Mouse (Mus musculus) neural tube, embryonic 12.5 days (tissue): ENCODE data around the gene Immp2l. TPM values are rescaled to one million over a fixed set of nuclear protein-coding genes. Genes with fewer than 3 reads are reported as not detected.
A peak's percentile ranks its signal among the peaks of the same experiment; 100 is the strongest.
"Not testable (repeated sequence)": the region's sequence is repeated elsewhere in the genome, so short reads cannot be mapped to it uniquely, and the experiment has no call there.

Source experiments
- ATAC-seq: fragments of 200-750 bp; cut with Nextera tagmentation; 2 replicates; pipeline ENCODE4 v1.8.0; 2017; ENCODE audit warnings: low read depth, mild to moderate bottlenecking, moderate TSS enrichment, moderate library complexity; ENCODE audit not compliant: low FRiP score
- H3K27ac ChIP-seq: fragments of 300-500 bp; sonication (generic); 2 replicates; pipeline ENCODE4 v1.5.1; 2016
- H3K27me3 ChIP-seq: fragments of 300-500 bp; sonication (generic); replicated peaks from 2 replicates; pipeline ENCODE4 v1.6.1; 2016; ENCODE audit warnings: mild to moderate bottlenecking
- H3K36me3 ChIP-seq: fragments of 300-500 bp; sonication (generic); 2 replicates; pipeline ENCODE4 v1.6.1; 2016; ENCODE audit warnings: mild to moderate bottlenecking
- H3K4me1 ChIP-seq: fragments of 300-500 bp; sonication (generic); 2 replicates; pipeline ENCODE4 v1.6.1; 2016
- H3K4me2 ChIP-seq: fragments of 300-500 bp; sonication (generic); replicated peaks from 2 replicates; pipeline ENCODE4 v1.6.1; 2016; ENCODE audit warnings: mild to moderate bottlenecking
- H3K4me3 ChIP-seq: fragments of 300-500 bp; sonication (generic); 2 replicates; pipeline ENCODE4 v1.5.1; 2016
- H3K9ac ChIP-seq: fragments of 300-500 bp; sonication (generic); 2 replicates; pipeline ENCODE4 v1.6.1; 2016; ENCODE audit warnings: mild to moderate bottlenecking
- H3K9me3 ChIP-seq: fragments of 300-500 bp; sonication (generic); 2 replicates; pipeline ENCODE4 v1.6.1; 2016; ENCODE audit warnings: mild to moderate bottlenecking
- WGBS: fragments of 180-500 bp; shearing (Covaris S2); methylation state at CpG from one replicate; pipeline ENCODE4 v1.1.7; 2016; 5-methylcytosine and 5-hydroxymethylcytosine counted together
- polyA plus RNA-seq: library from polyadenylated mRNA; unstranded; fragments of >200 nt; fragmentation: Nextera tagmentation; extraction: Ambion mirVana; gene quantifications from 2 replicates; pipeline ENCODE4 v1.2.1, GENCODE M21; 2016

The Immp2l gene
- polyA plus RNA-seq: 7.6 and 8.7 TPM in 2 replicates

DNA sequence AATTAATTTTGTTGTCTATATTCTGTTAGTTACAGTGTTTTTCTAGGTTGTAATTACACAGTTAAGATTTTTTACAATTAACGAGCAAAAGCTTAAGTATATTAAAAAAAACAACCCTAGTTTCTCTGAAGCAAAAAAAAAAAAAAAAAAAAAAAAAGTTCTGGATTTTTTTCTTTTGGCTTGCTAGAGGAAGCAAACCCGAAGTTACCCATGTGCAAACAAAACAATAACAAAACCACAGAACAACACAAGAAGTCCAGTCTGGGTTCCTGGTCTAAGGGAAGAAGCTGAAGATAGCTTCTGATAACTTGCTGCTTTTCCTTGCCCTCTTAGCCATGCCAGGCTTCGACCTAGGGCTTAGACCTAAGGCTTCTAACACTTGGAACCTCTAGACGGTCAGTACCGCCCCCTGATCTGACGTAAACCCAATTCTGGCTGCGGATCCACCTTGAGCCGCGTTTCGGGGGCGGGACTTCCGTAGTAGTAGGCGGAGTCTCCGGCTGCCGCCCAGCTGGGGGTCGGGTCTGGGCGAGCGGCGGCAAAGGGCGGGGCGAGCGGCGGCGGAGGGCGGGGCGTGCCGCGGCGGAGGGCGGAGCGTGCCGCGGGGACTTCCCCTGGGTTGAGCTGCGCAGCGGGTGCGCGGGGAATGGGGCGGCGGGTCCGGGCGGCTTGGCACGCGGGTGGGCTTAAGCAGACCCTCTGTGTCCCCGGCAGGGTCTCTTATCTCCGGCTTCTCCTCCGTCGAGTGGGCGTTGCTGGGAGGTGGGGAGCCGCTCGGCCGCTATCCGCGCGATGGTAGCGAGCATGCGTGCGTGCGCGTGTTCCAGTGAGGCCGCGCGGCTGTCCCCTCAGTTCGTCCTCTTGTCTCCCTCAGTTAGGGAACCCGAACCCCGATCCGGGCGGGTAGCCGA, at the start of gene Immp2l:
Gene Immp2l (plus strand): TSS at position 580 of the 911 bp plus-strand sequence.
- Histone ChIP-seq H3K27ac (no peak within 1 kb of the TSS), H3K9ac (peak within 1 kb of the TSS; percentile 71), H3K9me3 (no peaks in the 10 kb centered on the region), H3K27me3 (no peaks in the 10 kb centered on the region), H3K4me3 (peak within 1 kb of the TSS; percentile 63), H3K4me2 (peak within 1 kb of the TSS; percentile 74), H3K36me3 (no peaks in the 10 kb centered on the region), H3K4me1 (no peaks in the 10 kb centered on the region)
- WGBS: 3% methylated on average over 68 of the region's 68 CpGs
- ATAC-seq: peak; percentile 96

GRCm38 (mm10) chr12:40978719-40979500, 45.0 kb upstream of the Immp2l start:
- Histone ChIP-seq H3K9ac (no peak overlapping the region), H3K4me3 (no peak overlapping the region), H3K9me3 (no peaks in the 10 kb centered on the region), H3K4me2 (no peak overlapping the region), H3K27ac (no peak overlapping the region), H3K4me1 (no peaks in the 10 kb centered on the region), H3K36me3 (no peaks in the 10 kb centered on the region), H3K27me3 (no peaks in the 10 kb centered on the region)
- WGBS: 88% methylated on average over 2 of the region's 2 CpGs
- ATAC-seq: no peak

DNA sequence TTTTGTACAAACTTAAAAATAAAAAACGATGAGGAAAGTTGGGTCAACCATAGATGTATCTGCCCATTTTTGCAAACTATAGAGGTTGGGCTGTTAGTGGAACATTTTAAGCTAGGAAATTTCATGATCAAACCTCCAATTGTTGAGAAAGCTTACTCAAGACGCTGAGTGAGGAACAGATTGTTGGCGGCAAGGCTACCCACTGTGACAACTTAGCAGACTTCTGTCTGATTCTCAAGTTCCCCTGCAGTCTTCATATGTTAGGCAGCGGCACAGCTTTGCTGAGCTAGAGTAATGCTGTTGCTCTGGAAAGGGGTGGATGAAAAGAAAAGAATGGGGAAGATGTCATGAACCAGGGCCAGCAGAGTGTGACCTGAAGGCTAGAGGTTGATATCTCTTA, 44.2 kb upstream of the Immp2l start:
- H3K9me3 ChIP-seq: no peaks in the 10 kb centered on the region
- H3K4me2 ChIP-seq: no peak overlapping the region
- H3K4me3 ChIP-seq: no peak overlapping the region
- H3K4me1 ChIP-seq: no peaks in the 10 kb centered on the region
- no peak overlapping the region for H3K9ac ChIP-seq
- no peak overlapping the region for H3K27ac ChIP-seq
- no peak for ATAC-seq
- no peaks in the 10 kb centered on the region for H3K27me3 ChIP-seq
- WGBS: 84% methylated on average over 4 of the region's 4 CpGs
- H3K36me3 ChIP-seq: no peaks in the 10 kb centered on the region

- Histone ChIP-seq H3K27ac (no peak overlapping the region), H3K27me3 (no peaks in the 10 kb centered on the region), H3K4me3 (no peak overlapping the region), H3K9ac (no peak overlapping the region), H3K36me3 (no peaks in the 10 kb centered on the region), H3K9me3 (no peaks in the 10 kb centered on the region), H3K4me1 (no peaks in the 10 kb centered on the region), H3K4me2 (no peak overlapping the region)
- 90% methylated on average over 3 of the region's 3 CpGs for WGBS
- no peak for ATAC-seq
Measured at GRCm38 (mm10) chr12:40980160-40980559, 43.7 kb upstream of the Immp2l start.

DNA sequence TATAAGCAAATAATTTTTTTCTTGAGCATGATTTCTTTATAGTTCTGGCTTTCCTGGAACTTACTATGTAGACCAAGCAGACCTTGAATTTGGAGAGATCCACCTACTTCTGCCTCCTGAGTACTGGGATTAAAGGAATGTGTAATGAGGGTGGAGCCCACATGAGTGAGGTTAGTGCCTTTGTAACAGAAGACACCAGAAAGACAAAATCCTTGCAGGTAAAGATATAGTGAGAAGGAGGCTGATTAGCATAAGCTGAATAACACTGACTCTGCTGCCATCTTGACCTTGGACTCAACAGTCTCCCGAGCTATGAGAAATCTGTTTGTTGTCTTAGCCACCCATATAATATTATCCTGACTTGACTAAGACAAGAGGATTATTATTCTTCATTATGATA, 40.9 kb upstream of the Immp2l start:
- Histone ChIP-seq H3K36me3 (no peaks in the 10 kb centered on the region), H3K9ac (no peak overlapping the region), H3K4me3 (no peak overlapping the region), H3K4me2 (no peak overlapping the region), H3K9me3 (no peaks in the 10 kb centered on the region), H3K27me3 (no peaks in the 10 kb centered on the region), H3K27ac (no peak overlapping the region), H3K4me1 (no peaks in the 10 kb centered on the region)
- WGBS: 79% methylated on average over 1 of the region's 1 CpGs
- no peak for ATAC-seq

DNA sequence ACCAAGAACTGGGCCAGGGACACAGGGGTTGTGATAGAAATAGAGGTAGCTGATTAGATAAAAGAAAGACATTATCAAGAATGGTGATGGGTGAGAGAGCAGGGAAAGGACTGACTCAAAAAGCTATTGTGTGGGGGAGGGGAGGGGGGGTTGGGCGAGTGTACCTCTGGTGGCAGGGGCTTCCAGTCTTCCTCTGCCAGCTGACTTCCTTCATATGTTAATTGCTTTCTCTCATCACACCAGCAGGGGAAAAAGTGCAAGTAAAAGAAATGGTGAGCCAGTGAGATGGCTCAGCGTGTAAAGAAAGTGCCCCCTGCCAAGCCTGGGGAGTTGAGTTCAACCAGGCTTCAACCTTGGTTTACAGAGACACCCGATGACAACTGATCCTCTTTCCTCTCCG, 39.2 kb upstream of the Immp2l start:
- Histone ChIP-seq H3K4me3 (no peak overlapping the region), H3K4me2 (no peak overlapping the region), H3K9me3 (no peaks in the 10 kb centered on the region), H3K4me1 (no peaks in the 10 kb centered on the region), H3K9ac (no peak overlapping the region), H3K36me3 (no peaks in the 10 kb centered on the region), H3K27me3 (no peaks in the 10 kb centered on the region), H3K27ac (no peak overlapping the region)
- no peak for ATAC-seq
- WGBS: 29% methylated on average over 4 of the region's 4 CpGs

DNA sequence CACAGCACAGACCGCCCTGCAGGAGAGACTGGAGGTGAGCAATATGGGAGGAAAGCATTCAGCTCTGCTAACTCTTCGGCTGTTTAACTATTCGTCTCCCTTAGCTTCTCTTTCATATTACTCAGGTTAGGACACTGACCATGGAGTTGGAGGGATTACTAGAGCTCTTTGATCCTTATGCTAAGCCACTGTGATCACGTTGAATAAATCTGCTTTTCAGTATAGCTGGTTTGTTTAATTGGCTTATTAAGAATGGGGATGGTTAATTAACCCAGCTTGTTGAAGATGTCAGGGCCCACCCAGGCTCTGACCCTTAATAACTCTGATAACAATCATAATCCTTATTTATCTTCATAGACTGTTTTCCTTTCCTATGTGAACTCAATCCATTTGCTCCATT, 38.1 kb upstream of the Immp2l start:
- H3K4me2 ChIP-seq: no peak overlapping the region
- H3K9ac ChIP-seq: no peak overlapping the region
- no peaks in the 10 kb centered on the region for H3K27me3 ChIP-seq
- no peak overlapping the region for H3K4me3 ChIP-seq
- no peak overlapping the region for H3K27ac ChIP-seq
- no peaks in the 10 kb centered on the region for H3K36me3 ChIP-seq
- WGBS: 72% methylated on average over 4 of the region's 4 CpGs
- H3K9me3 ChIP-seq: no peaks in the 10 kb centered on the region
- no peak for ATAC-seq
- H3K4me1 ChIP-seq: no peaks in the 10 kb centered on the region

GRCm38 (mm10) chr12:40988311-40989065, 35.4 kb upstream of the Immp2l start:
- 79% methylated on average over 9 of the region's 9 CpGs for whole genome bisulfite sequencing

DNA sequence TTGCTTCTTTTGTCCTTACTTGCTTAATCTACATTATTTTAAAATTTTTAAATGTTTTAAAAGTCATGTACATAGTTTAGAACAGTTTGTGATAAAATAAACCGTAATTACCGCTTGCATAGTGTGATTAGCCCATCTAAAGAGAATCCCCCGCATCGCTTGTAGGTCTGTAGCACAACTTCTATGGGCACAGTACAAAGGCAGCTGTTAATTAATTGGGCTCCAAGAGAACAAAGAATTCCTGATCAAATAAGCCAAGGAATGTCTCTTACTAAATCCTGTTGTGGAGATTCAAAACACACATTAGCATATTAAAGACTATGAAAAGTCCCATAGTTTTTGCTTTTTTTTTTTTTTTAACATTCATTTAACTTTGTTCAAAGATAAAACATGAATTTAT, 32.2 kb upstream of the Immp2l start:
- Histone ChIP-seq H3K9me3 (no peaks in the 10 kb centered on the region), H3K4me2 (no peak overlapping the region), H3K36me3 (no peaks in the 10 kb centered on the region), H3K9ac (no peak overlapping the region), H3K4me3 (no peak overlapping the region), H3K27ac (no peak overlapping the region), H3K4me1 (no peaks in the 10 kb centered on the region), H3K27me3 (no peaks in the 10 kb centered on the region)
- ATAC-seq: no peak
- WGBS: 80% methylated on average over 4 of the region's 4 CpGs

More at GRCm38 (mm10) chr12:40988311-40989065, 35.4 kb upstream of the Immp2l start:
- ATAC-seq: no peak
- H3K27ac ChIP-seq: no peak overlapping the region
- no peaks in the 10 kb centered on the region for H3K27me3 ChIP-seq
- H3K4me3 ChIP-seq: no peak overlapping the region
- H3K4me2 ChIP-seq: no peak overlapping the region
- no peaks in the 10 kb centered on the region for H3K36me3 ChIP-seq
- H3K4me1 ChIP-seq: no peaks in the 10 kb centered on the region
- no peaks in the 10 kb centered on the region for H3K9me3 ChIP-seq
- no peak overlapping the region for H3K9ac ChIP-seq

GRCm38 (mm10) chr12:40992237-40992636, 31.7 kb upstream of the Immp2l start:
- not testable (repeated sequence) for H3K27me3 ChIP-seq, H3K4me2 ChIP-seq, H3K9me3 ChIP-seq, H3K4me1 ChIP-seq, H3K27ac ChIP-seq, H3K36me3 ChIP-seq, H3K9ac ChIP-seq, ATAC-seq, H3K4me3 ChIP-seq
- 70% methylated on average over 1 of the region's 1 CpGs for whole genome bisulfite sequencing

- ATAC-seq: no peak
- H3K9ac ChIP-seq: no peak overlapping the region
- no peaks in the 10 kb centered on the region for H3K9me3 ChIP-seq
- H3K27ac ChIP-seq: no peak overlapping the region
- WGBS: 86% methylated on average over 2 of the region's 2 CpGs
- no peaks in the 10 kb centered on the region for H3K4me1 ChIP-seq
- H3K4me3 ChIP-seq: no peak overlapping the region
- no peak overlapping the region for H3K4me2 ChIP-seq
- H3K36me3 ChIP-seq: no peaks in the 10 kb centered on the region
- no peaks in the 10 kb centered on the region for H3K27me3 ChIP-seq
Measured at GRCm38 (mm10) chr12:40994846-40995245, 29.0 kb upstream of the Immp2l start.
